Mouse (Mus musculus): ENCODE data around the gene Nlgn2. TPM values are rescaled to one million over a fixed set of nuclear protein-coding genes. Genes with fewer than 3 reads are reported as not detected.

Nlgn2 gene
- polyA plus RNA-seq, 1 experiment, result 10.7 TPM

- TF ChIP-seq MYOD1 (IDR thresholded peaks at IDR 0.05; ENCODE audit: control insufficient read depth, insufficient read length, low read depth) (no peak), MAX (IDR thresholded peaks at IDR 0.05) (no peak), FOSL1 (IDR thresholded peaks at IDR 0.05; ENCODE audit: insufficient read depth, low read length, poor library complexity, severe bottlenecking) (no peak), CTCF (IDR thresholded peaks at IDR 0.05; ENCODE audit: control insufficient read depth, insufficient read depth, insufficient read length) (no peak), USF1 (IDR thresholded peaks at IDR 0.05; ENCODE audit: low read depth) (no peak), CEBPB (IDR thresholded peaks at IDR 0.05; ENCODE audit: low read depth) (no peak), MYOG (IDR thresholded peaks at IDR 0.05; ENCODE audit: control insufficient read depth, extremely low read depth, insufficient read length) (no peak)
- Histone ChIP-seq H3K4me3 (ENCODE audit: insufficient read depth, poor library complexity, severe bottlenecking) (no peak overlapping the region), H3K27me3 (ENCODE audit: control insufficient read depth, insufficient read depth, insufficient read length) (no peaks in the 10 kb centered on the region), H3K79me2 (ENCODE audit: control insufficient read depth, insufficient read depth) (peaks cover 22% of the 10 kb centered on the region), H3K79me3 (ENCODE audit: low read depth) (peaks cover 2% of the 10 kb centered on the region), H3K36me3 (ENCODE audit: control insufficient read depth, insufficient read depth) (peaks cover 45% of the 10 kb centered on the region), H3ac (ENCODE audit: control insufficient read depth, insufficient read length, low read depth) (no peak overlapping the region)
Measured at GRCm38 (mm10) chr11:69849128-69849527, 11.5 kb upstream of the Nlgn2 start.

- Histone ChIP-seq H3K79me3 (ENCODE audit: low read depth) (peaks cover 2% of the 10 kb centered on the region), H3K4me3 (ENCODE audit: insufficient read depth, poor library complexity, severe bottlenecking) (no peak overlapping the region), H3ac (ENCODE audit: control insufficient read depth, insufficient read length, low read depth) (no peak overlapping the region), H3K36me3 (ENCODE audit: control insufficient read depth, insufficient read depth) (peaks cover 45% of the 10 kb centered on the region), H3K27me3 (ENCODE audit: control insufficient read depth, insufficient read depth, insufficient read length) (no peaks in the 10 kb centered on the region), H3K79me2 (ENCODE audit: control insufficient read depth, insufficient read depth) (peaks cover 22% of the 10 kb centered on the region)
- no peak for TF ChIP-seq CTCF (IDR thresholded peaks at IDR 0.05; ENCODE audit: control insufficient read depth, insufficient read depth, insufficient read length)
- no peak for TF ChIP-seq MAX (IDR thresholded peaks at IDR 0.05)
- TF ChIP-seq MYOD1 (IDR thresholded peaks at IDR 0.05; ENCODE audit: control insufficient read depth, insufficient read length, low read depth), result no peak
- no peak for TF ChIP-seq CEBPB (IDR thresholded peaks at IDR 0.05; ENCODE audit: low read depth)
Measured at GRCm38 (mm10) chr11:69848021-69848420, 10.4 kb upstream of the Nlgn2 start.

- Histone ChIP-seq H3K36me3 (ENCODE audit: control insufficient read depth, insufficient read depth) (peaks cover 45% of the 10 kb centered on the region), H3K79me3 (ENCODE audit: low read depth) (peaks cover 2% of the 10 kb centered on the region), H3ac (ENCODE audit: control insufficient read depth, insufficient read length, low read depth) (peak overlapping the region; percentile 89), H3K27me3 (ENCODE audit: control insufficient read depth, insufficient read depth, insufficient read length) (no peaks in the 10 kb centered on the region), H3K79me2 (ENCODE audit: control insufficient read depth, insufficient read depth) (peaks cover 22% of the 10 kb centered on the region), H3K4me3 (ENCODE audit: insufficient read depth, poor library complexity, severe bottlenecking) (peak overlapping the region; percentile 89)
- TF ChIP-seq MAX (IDR thresholded peaks at IDR 0.05), result no peak
- TF ChIP-seq MYOG (IDR thresholded peaks at IDR 0.05; ENCODE audit: control insufficient read depth, extremely low read depth, insufficient read length), result no peak
Measured at GRCm38 (mm10) chr11:69846738-69847688, 9.4 kb upstream of the Nlgn2 start.

GRCm38 (mm10) chr11:69846198-69846680, 8.7 kb upstream of the Nlgn2 start, which contains the start of gene Plscr3:
TSS of gene Plscr3 (plus strand) at chr11:69846376.
- Histone ChIP-seq H3K4me3 (ENCODE audit: insufficient read depth, poor library complexity, severe bottlenecking) (peak within 1 kb of the TSS; percentile 89), H3K27me3 (ENCODE audit: control insufficient read depth, insufficient read depth, insufficient read length) (no peaks in the 10 kb centered on the region), H3K79me3 (ENCODE audit: low read depth) (peaks cover 2% of the 10 kb centered on the region), H3K79me2 (ENCODE audit: control insufficient read depth, insufficient read depth) (peaks cover 22% of the 10 kb centered on the region), H3K36me3 (ENCODE audit: control insufficient read depth, insufficient read depth) (peaks cover 38% of the 10 kb centered on the region), H3ac (ENCODE audit: control insufficient read depth, insufficient read length, low read depth) (peak within 1 kb of the TSS; percentile 89)
- TF ChIP-seq MAX (IDR thresholded peaks at IDR 0.05) (peak; percentile 90), FOSL1 (IDR thresholded peaks at IDR 0.05; ENCODE audit: insufficient read depth, low read length, poor library complexity, severe bottlenecking) (no peak)

GRCm38 (mm10) chr11:69838714-69839104, 1.1 kb upstream of the Nlgn2 start:
- H3K4me3 ChIP-seq (ENCODE audit: insufficient read depth, poor library complexity, severe bottlenecking), result peak overlapping the region; percentile 76
- peaks cover 18% of the 10 kb centered on the region for H3K79me2 ChIP-seq (ENCODE audit: control insufficient read depth, insufficient read depth)
- no peaks in the 10 kb centered on the region for H3K27me3 ChIP-seq (ENCODE audit: control insufficient read depth, insufficient read depth, insufficient read length)
- H3ac ChIP-seq (ENCODE audit: control insufficient read depth, insufficient read length, low read depth), result peak overlapping the region; percentile 86
- TF ChIP-seq CTCF (IDR thresholded peaks at IDR 0.05; ENCODE audit: control insufficient read depth, insufficient read depth, insufficient read length) (no peak), CEBPB (IDR thresholded peaks at IDR 0.05; ENCODE audit: low read depth) (no peak), MYOD1 (IDR thresholded peaks at IDR 0.05; ENCODE audit: control insufficient read depth, insufficient read length, low read depth) (no peak), USF1 (IDR thresholded peaks at IDR 0.05; ENCODE audit: low read depth) (no peak), MYOG (IDR thresholded peaks at IDR 0.05; ENCODE audit: control insufficient read depth, extremely low read depth, insufficient read length) (no peak), FOSL1 (IDR thresholded peaks at IDR 0.05; ENCODE audit: insufficient read depth, low read length, poor library complexity, severe bottlenecking) (no peak), MAX (IDR thresholded peaks at IDR 0.05) (no peak)
- no peaks in the 10 kb centered on the region for H3K79me3 ChIP-seq (ENCODE audit: low read depth)
- peaks cover 1% of the 10 kb centered on the region for H3K36me3 ChIP-seq (ENCODE audit: control insufficient read depth, insufficient read depth)

Measured in C2C12 (cell line).